Mouse (Mus musculus) heart, postnatal 14 days (tissue): ENCODE data around the gene Mcoln2. TPM values are rescaled to one million over a fixed set of nuclear protein-coding genes. Genes with fewer than 3 reads are reported as not detected.
A peak's percentile ranks its signal among the peaks of the same experiment; 100 is the strongest.

ENCODE experiments used
- DNase-seq, 2 experiments: peaks; one replicate each; pipeline ENCODE4 v3.0.0; 2021 to 2022
- intact Hi-C: fragments of 180-260 bp; cut with DNase I; formaldehyde crosslinking; loops from one replicate; pipeline ENCODE4 v1.15.1; 2025
- total RNA-seq, 2 experiments: library from RNA; stranded (reverse); gene quantifications; 2 replicates each; pipeline ENCODE4 v1.2.3; 2021

The Mcoln2 gene
- total RNA-seq, 2 experiments from 2014 or later = 0.12 to 0.29 TPM

- intact Hi-C loops = no loop called here
- no peak for DNase-seq
Measured at GRCm38 (mm10) chr3:146142523-146142922, 7.1 kb upstream of the Mcoln2 start.

- no peak for DNase-seq
- intact Hi-C loops = no loop called here
Measured at GRCm38 (mm10) chr3:146145501-146145900, 4.1 kb upstream of the Mcoln2 start.

GRCm38 (mm10) chr3:146146131-146146530, 3.5 kb upstream of the Mcoln2 start:
- no peak for DNase-seq
- intact Hi-C loops = no loop called here

- DNase-seq = peak; percentile 55 to 64
- intact Hi-C loops = no loop called here
Measured at GRCm38 (mm10) chr3:146150058-146150400, 396 bp downstream of the Mcoln2 start.

GRCm38 (mm10) chr3:146150560-146150959, 927 bp downstream of the Mcoln2 start:
- no peak for DNase-seq
- intact Hi-C loops = no loop called here

GRCm38 (mm10) chr3:146151328-146151727, 1.7 kb downstream of the Mcoln2 start:
- intact Hi-C loops = no loop called here
- no peak for DNase-seq

- DNase-seq = no peak
- intact Hi-C loops = no loop called here
Measured at GRCm38 (mm10) chr3:146151755-146152154, 2.1 kb downstream of the Mcoln2 start.

GRCm38 (mm10) chr3:146152348-146152747, 2.7 kb downstream of the Mcoln2 start:
- intact Hi-C loops = no loop called here
- DNase-seq = no peak

- no peak for DNase-seq
- intact Hi-C loops = no loop called here
Measured at GRCm38 (mm10) chr3:146152913-146153312, 3.3 kb downstream of the Mcoln2 start.

GRCm38 (mm10) chr3:146153862-146154611, 4.4 kb downstream of the Mcoln2 start:
- intact Hi-C loops = no loop called here
- peak; percentile 15 to 18 for DNase-seq

GRCm38 (mm10) chr3:146155628-146156576, 6.3 kb downstream of the Mcoln2 start:
- no peak for DNase-seq
- intact Hi-C loops = no loop called here

- intact Hi-C loops = no loop called here
- DNase-seq = no peak
Measured at GRCm38 (mm10) chr3:146156811-146157210, 7.2 kb downstream of the Mcoln2 start.

- intact Hi-C loops = no loop called here
- no peak for DNase-seq
Measured at GRCm38 (mm10) chr3:146158039-146158438, 8.4 kb downstream of the Mcoln2 start.

- no peak for DNase-seq
- intact Hi-C loops = no loop called here
Measured at GRCm38 (mm10) chr3:146159360-146159759, 9.7 kb downstream of the Mcoln2 start.

- intact Hi-C loops = no loop called here
- no peak for DNase-seq
Measured at GRCm38 (mm10) chr3:146162197-146162596, 12.6 kb downstream of the Mcoln2 start.

- DNase-seq = no peak
- intact Hi-C loops = no loop called here
Measured at GRCm38 (mm10) chr3:146169356-146169755, 19.7 kb downstream of the Mcoln2 start.

- intact Hi-C loops = no loop called here
- no peak for DNase-seq
Measured at GRCm38 (mm10) chr3:146173030-146173429, 23.4 kb downstream of the Mcoln2 start.

- intact Hi-C loops = no loop called here
- DNase-seq = no peak
Measured at GRCm38 (mm10) chr3:146174215-146174614, 24.6 kb downstream of the Mcoln2 start.

GRCm38 (mm10) chr3:146177295-146177694, 27.7 kb downstream of the Mcoln2 start:
- intact Hi-C loops = no loop called here
- no peak for DNase-seq

- peak; percentile 85 to 88 for DNase-seq
- intact Hi-C loops = loop anchor here (1.0 to 2.0 kb wide), 2 partner anchors 120 to 235 kb away; no protein-coding TSS in a partner anchor
Measured at GRCm38 (mm10) chr3:146177748-146178582, 28.3 kb downstream of the Mcoln2 start.

- intact Hi-C loops = loop anchor here (10.0 kb wide), 1 partner anchor 734 kb away; no protein-coding TSS in a partner anchor
- DNase-seq = no peak
Measured at GRCm38 (mm10) chr3:146180341-146180740, 30.7 kb downstream of the Mcoln2 start.
